Mouse (Mus musculus) ovary, adult 2 months (tissue): Measurements from ENCODE around the gene Ybx3. TPM values are rescaled to one million over a fixed set of nuclear protein-coding genes. Genes with fewer than 3 reads are reported as not detected.

ENCODE experiments used
- polyA plus RNA-seq: library from polyadenylated mRNA; depleted of rRNA; stranded (reverse); fragments of >200 nt; gene quantifications from 2 replicates; pipeline ENCODE4 v1.2.3, GENCODE M21; 2012; rRNA removed

Gene Ybx3
- 221 and 301 TPM in 2 replicates for polyA plus RNA-seq

DNA sequence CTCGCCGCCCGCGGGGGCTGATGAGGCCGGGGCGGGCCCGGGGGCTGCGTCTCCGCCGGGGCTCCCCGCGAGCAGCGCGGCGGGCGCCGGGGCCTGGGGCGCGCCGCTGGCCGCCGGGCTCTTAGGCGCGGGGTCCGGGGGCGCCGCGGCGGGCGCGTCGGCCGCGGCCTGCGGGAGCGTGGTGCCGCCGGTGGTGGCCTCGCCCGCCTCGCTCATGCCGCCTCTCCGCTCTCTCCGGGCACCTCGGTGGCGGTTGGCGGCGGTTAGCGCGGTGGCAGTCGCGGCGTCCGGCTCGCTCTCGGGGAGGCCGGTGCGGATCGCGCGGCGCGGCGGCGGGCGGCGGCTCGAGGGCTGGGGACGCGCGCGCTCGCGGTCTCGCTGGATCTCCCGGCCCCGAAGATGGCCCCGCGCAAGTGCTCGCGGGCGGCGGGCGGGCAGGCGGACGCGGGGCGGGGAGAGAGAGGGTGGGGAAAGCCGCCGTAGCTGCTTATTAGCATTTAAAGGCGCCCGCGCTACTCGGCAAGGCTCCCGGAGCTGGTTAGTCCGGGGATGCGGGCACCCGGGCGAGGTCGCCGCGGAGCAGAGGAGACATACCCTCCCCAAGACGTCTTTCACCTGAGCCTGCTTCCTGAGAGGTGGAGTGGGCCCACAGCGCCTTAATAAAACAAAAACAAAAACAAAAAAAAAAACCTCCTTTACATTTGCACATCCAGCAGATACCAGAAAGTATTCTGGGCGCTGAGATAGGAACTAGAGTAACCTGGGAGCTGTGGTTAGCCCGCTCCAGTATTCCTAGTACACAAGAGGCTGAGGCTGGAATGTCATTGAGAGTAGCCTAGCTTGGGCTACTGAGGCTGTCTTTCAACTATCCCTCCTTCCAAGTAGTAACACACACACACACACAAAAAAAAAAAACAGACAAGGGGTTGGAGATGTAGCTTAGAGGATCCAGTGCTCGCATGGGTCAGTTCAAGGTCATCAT lies at the start of gene Ybx3:
Ybx3 (minus strand) TSS at position 437 of the 982 bp plus-strand sequence.

DNA sequence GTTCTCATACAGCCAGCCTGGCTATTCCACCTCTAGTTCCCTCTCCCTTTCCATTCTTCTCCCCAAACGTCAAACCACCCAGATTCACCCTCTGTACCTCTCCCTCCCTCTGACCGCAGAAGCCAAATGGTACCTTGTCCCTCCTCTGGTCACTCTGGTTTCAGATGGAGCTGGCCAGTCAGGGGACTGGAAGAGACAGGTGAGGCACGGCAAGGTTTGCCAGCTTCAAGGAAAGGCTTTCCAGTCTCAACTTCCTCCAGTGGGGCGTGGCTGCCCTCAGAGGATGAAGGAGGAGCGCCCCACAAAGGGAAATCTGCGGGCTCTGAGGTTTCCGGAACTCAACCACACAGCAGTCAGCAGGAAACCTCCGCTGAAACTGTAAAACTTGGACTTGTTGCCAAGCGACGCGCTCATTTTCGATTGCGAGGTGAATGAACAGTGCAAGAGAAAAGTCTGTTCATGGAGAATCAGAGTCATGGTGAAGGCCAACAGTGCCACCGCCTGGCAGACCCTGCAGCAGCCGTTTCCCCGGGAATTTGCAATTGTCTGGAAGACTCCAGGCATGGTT lies 34.8 kb downstream of the Ybx3 start, which contains the start of gene Styk1:
Styk1 (minus strand) TSS at position 246 of the 568 bp plus-strand sequence.

Other genes starting within 250 kb of the Ybx3 start
- gene Klra2, start 141.1 kb downstream of the Ybx3 start, polyA plus RNA-seq, result 0.10 TPM in 1 of 2 replicates, not detected in the other
- 0.40 and 0.45 TPM in 2 replicates for gene Magohb, start 95.2 kb downstream of the Ybx3 start, polyA plus RNA-seq
- gene Styk1, start 34.9 kb downstream of the Ybx3 start, polyA plus RNA-seq, result 0.78 and 1.00 TPM in 2 replicates
- gene 5430401F13Rik, start 97.9 kb upstream of the Ybx3 start, polyA plus RNA-seq, result not detected in 2 replicates
- gene Gm6619, start 97.9 kb upstream of the Ybx3 start, polyA plus RNA-seq, result not detected in 2 replicates
- not detected in 2 replicates for gene Tas2r130, start 242.4 kb upstream of the Ybx3 start, polyA plus RNA-seq